Mouse (Mus musculus): ENCODE results near the gene Vmn1r37. TPM values are rescaled to one million over a fixed set of nuclear protein-coding genes. Genes with fewer than 3 reads are reported as not detected.

Vmn1r37 gene
- polyA plus RNA-seq (2017; shearing (Covaris generic)): not detected

GRCm38 (mm10) chr6:66729082-66729481 is at the start of gene Vmn1r37:
TSS of gene Vmn1r37 (plus strand) at chr6:66729382.

DNA sequence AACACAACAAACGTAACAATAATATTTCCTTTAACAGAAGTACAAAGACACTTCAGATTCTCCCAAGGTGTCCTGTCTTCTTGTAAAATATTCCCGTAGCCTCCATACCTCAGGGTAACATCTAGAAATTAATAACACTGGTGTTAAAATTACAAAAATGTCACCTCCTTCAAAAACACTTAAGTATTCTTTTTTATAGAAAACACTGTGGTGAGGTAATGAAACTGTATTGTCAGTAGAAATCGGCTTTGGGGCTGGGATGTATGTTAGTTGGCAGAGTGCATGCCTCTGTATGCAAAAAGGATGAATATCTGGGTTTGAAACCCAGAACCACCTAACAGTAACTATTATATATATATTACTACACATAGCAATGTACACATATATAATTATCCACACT is 43.4 kb upstream of the Vmn1r37 start, which contains the start of gene Vmn1r35:
TSS of gene Vmn1r35 (minus strand) at position 101 of the 400 bp plus-strand sequence.

DNA sequence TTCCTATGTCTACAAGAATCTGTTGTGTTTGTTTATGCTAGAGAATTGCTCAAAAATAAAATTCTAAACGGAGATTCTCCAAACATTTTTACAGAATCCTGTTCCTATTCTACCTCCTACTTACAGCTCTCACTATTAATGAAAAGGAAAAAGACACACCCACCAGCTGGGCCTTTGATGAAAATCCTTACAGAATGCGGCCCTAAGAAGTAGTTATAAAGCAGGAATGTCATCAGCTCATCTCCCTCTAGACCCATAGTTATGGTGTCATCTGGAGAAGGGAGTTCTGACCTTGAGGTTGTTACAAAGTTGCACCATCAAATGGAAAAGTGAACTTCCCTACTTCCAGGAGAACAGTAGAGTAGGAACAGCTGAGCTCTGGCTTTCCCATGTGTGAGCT is 10.1 kb upstream of the Vmn1r37 start, which contains the start of gene Vmn1r36:
TSS of gene Vmn1r36 (minus strand) at position 101 of the 400 bp plus-strand sequence.

DNA sequence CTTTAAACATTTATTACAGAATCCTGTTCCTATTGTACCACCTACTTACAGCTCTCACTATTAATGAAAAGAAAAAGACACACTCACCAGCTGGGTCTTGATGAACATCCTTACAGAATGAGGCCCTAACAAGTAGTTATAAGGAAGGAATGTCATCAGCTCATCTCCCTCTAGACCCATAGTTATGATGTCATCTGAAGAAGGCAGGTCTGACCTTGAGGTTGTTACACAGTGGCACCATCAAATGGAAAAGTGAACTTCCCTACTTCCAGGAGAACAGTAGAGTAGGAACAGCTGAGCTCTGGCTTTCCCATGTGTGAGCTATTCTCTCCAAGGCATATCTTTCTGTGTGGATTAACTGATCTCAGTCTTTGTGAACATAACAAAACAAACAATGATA is 53.3 kb downstream of the Vmn1r37 start, which contains the start of gene Vmn1r38:
TSS of gene Vmn1r38 (minus strand) at position 101 of the 400 bp plus-strand sequence.

Other genes starting within 250 kb of the Vmn1r37 start
- gene Mad2l1, start 194.0 kb upstream of the Vmn1r37 start, polyA plus RNA-seq (2017; shearing (Covaris generic)): 24.3 TPM
- not detected for gene Vmn1r32, start 169.3 kb upstream of the Vmn1r37 start, polyA plus RNA-seq (2017; shearing (Covaris generic))
- gene Vmn1r33, start 111.1 kb upstream of the Vmn1r37 start, polyA plus RNA-seq (2017; shearing (Covaris generic)): not detected
- not detected for gene Vmn1r34, start 85.5 kb upstream of the Vmn1r37 start, polyA plus RNA-seq (2017; shearing (Covaris generic))
- not detected for gene Vmn1r35, start 43.5 kb upstream of the Vmn1r37 start, polyA plus RNA-seq (2017; shearing (Covaris generic))
- gene Vmn1r36, start 10.2 kb upstream of the Vmn1r37 start, polyA plus RNA-seq (2017; shearing (Covaris generic)): not detected
- gene Vmn1r38, start 53.2 kb downstream of the Vmn1r37 start, polyA plus RNA-seq (2017; shearing (Covaris generic)): 0.07 TPM
- not detected for gene Vmn1r39, start 81.2 kb downstream of the Vmn1r37 start, polyA plus RNA-seq (2017; shearing (Covaris generic))
- gene Gng12, start 167.0 kb downstream of the Vmn1r37 start, polyA plus RNA-seq (2017; shearing (Covaris generic)): 23.2 TPM